23 mouse cellular contexts compared by ENCODE assay signal in the genomic region with DNA sequence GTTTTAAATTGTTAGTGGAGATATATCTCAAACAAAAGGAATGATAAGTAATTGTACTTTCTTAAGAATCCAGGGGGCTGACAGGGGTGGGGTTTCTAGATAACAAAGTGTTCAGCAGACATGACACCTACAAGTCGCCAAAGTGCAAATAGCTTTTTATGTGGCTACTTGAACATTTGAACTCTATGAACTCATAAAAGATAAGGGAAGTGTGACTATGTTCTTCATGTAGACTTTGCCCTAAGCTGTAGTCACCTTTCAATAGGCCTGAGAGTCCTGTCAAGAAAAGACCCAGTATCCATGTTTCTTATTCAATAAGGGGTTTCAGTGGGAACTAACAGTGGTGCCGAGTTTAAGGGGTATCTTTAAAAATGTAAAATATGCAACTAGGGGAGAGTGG.
"Had no signal": no experiment of that assay in that cellular context is flagged by ENCODE, and none has a peak within 500 bp of the region (broad histone marks: within the 10 kb centered on the region; RNA-seq: fewer than 3 reads in every experiment).

No protein-coding gene starts in this region.

- ATAC-seq: inflammation-experienced regulatory T-cells, adult 6 months had no signal

- H3K9me3 ChIP-seq: limb, embryonic 12.5 days; limb, embryonic 15.5 days; lung, embryonic 15.5 days; neural tube, embryonic 12.5 days; neural tube, embryonic 15.5 days had no signal

- H3K4me2 ChIP-seq: limb, embryonic 12.5 days; limb, embryonic 15.5 days; lung, embryonic 15.5 days; midbrain, embryonic 11.5 days; neural tube, embryonic 12.5 days; neural tube, embryonic 15.5 days had no signal

- H3K4me1 ChIP-seq: limb, embryonic 12.5 days; limb, embryonic 15.5 days; lung, embryonic 15.5 days; neural tube, embryonic 12.5 days; neural tube, embryonic 15.5 days had no signal

- H3K36me3 ChIP-seq: limb, embryonic 12.5 days; limb, embryonic 15.5 days; lung, embryonic 15.5 days; neural tube, embryonic 12.5 days; neural tube, embryonic 15.5 days had no signal

- H3K9ac ChIP-seq: limb, embryonic 12.5 days; limb, embryonic 15.5 days; lung, embryonic 15.5 days; neural tube, embryonic 12.5 days; neural tube, embryonic 15.5 days had no signal

- H3K4me3 ChIP-seq: layer of hippocampus, adult 2 months; limb, embryonic 12.5 days; limb, embryonic 15.5 days; lung, embryonic 15.5 days; neural tube, embryonic 12.5 days; neural tube, embryonic 15.5 days had no signal

- DNase-seq: kidney, adult 2 months; kidney, postnatal 25 days; left cerebral cortex, postnatal 4 days; lung, adult 18-20 months; lung, postnatal 10 days; lung, postnatal 36 days; midbrain, embryonic 14.5 days; right cerebral cortex, adult 18-20 months; right cerebral cortex, postnatal 14 days; right cerebral cortex, postnatal 4 days; thymus, adult 2 months; thymus, postnatal 14 days; thymus, postnatal 4 days had no signal

- H3K27ac ChIP-seq: kidney, postnatal 0 days; layer of hippocampus, adult 2 months; limb, embryonic 12.5 days; limb, embryonic 15.5 days; lung, embryonic 15.5 days; neural tube, embryonic 12.5 days; neural tube, embryonic 15.5 days; stomach, postnatal 0 days had no signal

- H3K27me3 ChIP-seq: limb, embryonic 12.5 days; limb, embryonic 15.5 days; lung, embryonic 15.5 days; neural tube, embryonic 12.5 days; neural tube, embryonic 15.5 days had no signal
